Mouse (Mus musculus) cerebellum, adult 2 months (tissue): Measurements from ENCODE around the gene Hdac4. TPM values are rescaled to one million over a fixed set of nuclear protein-coding genes. Genes with fewer than 3 reads are reported as not detected.
A peak's percentile ranks its signal among the peaks of the same experiment; 100 is the strongest.

Experiments
- DNase-seq, 2 experiments: peaks; one replicate each; pipeline ENCODE4 v3.0.0; 2021
- H3K27ac ChIP-seq: fragments of 200-500 bp; 2 replicates; pipeline ENCODE4 v1.5.1; 2012; ENCODE audit warnings: low read length, control low read depth, inconsistent platforms; ENCODE audit not compliant: insufficient read depth
- H3K27me3 ChIP-seq: fragments of 200-500 bp; 2 replicates; pipeline ENCODE4 v1.6.1; 2012; ENCODE audit warnings: inconsistent platforms, mild to moderate bottlenecking, low read length, moderate library complexity; ENCODE audit not compliant: control insufficient read depth, insufficient read depth
- H3K4me1 ChIP-seq: fragments of 200-500 bp; 2 replicates; pipeline ENCODE4 v1.6.1; 2011; ENCODE audit warnings: low read length; ENCODE audit not compliant: control insufficient read depth, insufficient read depth
- H3K4me3 ChIP-seq: fragments of 200-500 bp; replicated peaks from 2 replicates; pipeline ENCODE3; 2011; ENCODE audit warnings: mild to moderate bottlenecking, low read depth, low read length, control low read depth; ENCODE audit not compliant: insufficient read depth
- CTCF ChIP-seq: fragments of 200-500 bp; IDR thresholded peaks from 2 replicates; pipeline ENCODE4 v1.5.1; 2011; ENCODE audit warnings: low read depth, mild to moderate bottlenecking, control low read depth, low read length, moderate library complexity, borderline replicate concordance; ENCODE audit not compliant: insufficient read depth
- POLR2A ChIP-seq: fragments of 200-500 bp; IDR thresholded peaks from 2 replicates; pipeline ENCODE4 v1.6.1; 2011; ENCODE audit warnings: low read length, control low read depth, borderline replicate concordance; ENCODE audit not compliant: insufficient read depth
- WGBS: fragments of 180-500 bp; shearing (Covaris S2); methylation state at CpG from one replicate; pipeline ENCODE4 v1.1.7; 2018; 5-methylcytosine and 5-hydroxymethylcytosine counted together
- polyA plus RNA-seq: library from polyadenylated mRNA; depleted of rRNA; stranded (reverse); fragments of >200 nt; gene quantifications from 2 replicates; pipeline ENCODE4 v1.2.3, GENCODE M21; 2012

The Hdac4 gene
- polyA plus RNA-seq, 1 experiment: 24.7 TPM

DNA sequence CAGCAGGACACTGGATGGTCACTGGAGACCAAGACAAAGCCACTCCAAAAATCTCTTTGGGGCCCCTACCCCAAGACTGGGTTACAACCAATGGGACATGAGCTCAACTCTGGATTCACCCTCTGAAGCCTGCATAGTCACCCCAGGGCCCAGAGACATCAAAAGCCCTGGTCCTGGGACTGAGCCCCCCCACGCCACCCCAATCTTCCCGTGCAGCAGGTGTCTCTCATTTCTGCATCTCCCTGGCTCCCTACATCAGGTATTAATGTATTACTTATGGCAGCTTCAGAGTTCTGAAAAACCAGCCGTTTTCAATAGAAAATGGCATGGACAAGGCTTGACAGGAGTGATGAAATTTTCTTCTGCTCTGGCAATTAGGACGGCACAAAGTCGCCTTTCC, 17.9 kb downstream of the Hdac4 start:
- H3K4me3 ChIP-seq: no peak overlapping the region

DNA sequence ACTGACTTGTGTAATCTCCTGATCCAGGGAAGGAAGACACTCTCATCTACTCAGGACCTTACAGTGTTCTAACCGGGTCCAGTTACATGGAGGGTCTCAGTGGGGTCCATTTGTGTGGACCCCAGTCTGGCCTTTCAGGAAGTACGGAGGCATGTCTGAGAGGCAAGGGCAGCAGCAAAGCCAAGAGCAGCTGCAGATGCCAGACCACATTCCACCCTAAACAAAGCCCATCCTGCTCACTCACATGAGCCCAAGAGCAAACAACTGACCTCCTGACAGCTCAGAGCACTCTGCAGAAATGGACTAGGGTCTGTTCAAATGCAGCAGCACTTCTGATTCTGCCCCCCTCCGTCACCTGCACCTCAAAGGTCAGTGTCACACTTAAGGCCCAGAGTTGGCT, 18.3 kb downstream of the Hdac4 start:
- Histone ChIP-seq H3K27me3 (no peaks in the 10 kb centered on the region), H3K4me1 (peaks cover 15% of the 10 kb centered on the region), H3K27ac (no peak overlapping the region), H3K4me3 (no peak overlapping the region)
- no peak for DNase-seq
- TF ChIP-seq POLR2A (no peak), CTCF (no peak)
- 67% methylated on average over 3 of the region's 3 CpGs for WGBS

More for the DNA sequence above, 17.9 kb downstream of the Hdac4 start:
- no peak for TF ChIP-seq CTCF
- TF ChIP-seq POLR2A: no peak
- DNase-seq: no peak
- 64% methylated on average over 5 of the region's 5 CpGs for WGBS
- Histone ChIP-seq H3K27me3 (no peaks in the 10 kb centered on the region), H3K27ac (no peak overlapping the region), H3K4me1 (peaks cover 11% of the 10 kb centered on the region)

DNA sequence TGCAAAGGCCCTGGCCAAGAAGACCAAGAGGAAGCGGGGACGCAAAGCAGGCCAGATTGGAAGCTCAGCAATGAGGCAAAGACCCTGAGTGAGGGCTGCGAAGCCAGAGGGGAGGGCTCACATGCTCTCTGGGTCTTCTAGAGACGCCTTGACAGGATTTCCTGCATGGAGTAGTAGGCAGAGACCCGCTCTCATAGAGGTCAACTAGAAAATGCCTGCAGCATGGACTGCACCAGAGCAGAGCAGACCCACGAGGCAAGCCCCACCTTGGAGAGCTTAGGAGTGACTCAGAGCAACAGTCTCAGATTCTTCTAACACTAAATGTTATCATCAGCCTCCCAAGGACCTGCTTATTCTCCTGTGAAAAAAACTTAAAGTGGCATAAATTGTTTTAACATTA, 20.2 kb downstream of the Hdac4 start:
- H3K27me3 ChIP-seq: no peaks in the 10 kb centered on the region
- H3K4me3 ChIP-seq: no peak overlapping the region
- TF ChIP-seq POLR2A (no peak), CTCF (no peak)
- WGBS: 84% methylated on average over 6 of the region's 6 CpGs
- H3K4me1 ChIP-seq: peaks cover 33% of the 10 kb centered on the region
- no peak overlapping the region for H3K27ac ChIP-seq
- DNase-seq: no peak

DNA sequence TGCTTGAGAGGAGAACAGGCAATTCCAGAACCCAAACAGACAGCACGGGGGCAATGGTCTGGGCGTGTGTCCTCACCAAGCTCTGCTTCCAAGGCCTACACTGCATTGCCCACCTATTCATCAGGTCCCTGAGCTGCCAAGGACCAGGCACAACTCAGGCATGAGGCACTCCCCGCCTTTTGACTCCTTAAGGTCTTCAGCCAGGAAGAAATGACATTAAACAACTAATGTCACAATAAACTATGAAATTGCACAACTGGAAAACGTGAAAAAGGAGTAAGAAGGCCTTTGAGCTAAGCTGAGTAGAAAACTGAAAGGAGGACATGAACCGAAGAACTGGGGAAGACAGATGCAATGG, 20.6 kb downstream of the Hdac4 start:
- Histone ChIP-seq H3K4me1 (peaks cover 37% of the 10 kb centered on the region), H3K27ac (no peak overlapping the region), H3K27me3 (no peaks in the 10 kb centered on the region), H3K4me3 (no peak overlapping the region)
- 82% methylated on average over 5 of the region's 5 CpGs for WGBS
- no peak for DNase-seq
- TF ChIP-seq CTCF (no peak), POLR2A (no peak)

DNA sequence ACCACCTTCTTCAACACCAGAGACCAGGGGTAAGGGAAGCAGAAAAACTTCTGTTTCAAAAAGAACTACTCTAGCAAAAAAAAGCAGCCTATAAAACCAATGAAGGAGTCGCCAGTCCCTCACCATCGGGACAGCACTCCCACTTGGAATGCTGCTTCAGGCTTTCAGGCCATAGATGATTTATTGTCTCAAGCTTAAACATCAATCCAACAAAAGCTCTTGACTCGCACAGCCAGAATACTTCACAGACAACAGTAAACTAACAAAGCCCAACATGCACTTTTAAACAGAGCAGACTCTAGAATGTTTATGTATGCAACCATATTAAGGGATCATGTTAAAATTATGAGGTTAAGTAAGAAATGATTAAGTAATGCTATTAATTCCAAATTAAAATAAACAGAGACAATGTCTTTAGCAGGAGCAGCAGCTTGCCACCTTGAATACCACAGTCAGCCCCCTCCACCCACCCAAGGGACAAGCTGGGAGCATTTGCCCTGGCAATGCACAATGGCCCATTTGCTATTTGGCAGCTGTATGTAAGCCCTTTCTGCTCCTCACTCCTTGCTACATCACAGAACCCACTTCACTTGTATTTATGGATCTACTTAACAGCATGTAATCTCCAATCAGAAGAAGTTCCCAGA, 21.1 kb downstream of the Hdac4 start:
- Histone ChIP-seq H3K4me3 (no peak overlapping the region), H3K27me3 (no peaks in the 10 kb centered on the region), H3K27ac (no peak overlapping the region), H3K4me1 (peaks cover 42% of the 10 kb centered on the region)
- WGBS: 86% methylated on average over 3 of the region's 3 CpGs
- DNase-seq: no peak
- TF ChIP-seq CTCF (no peak), POLR2A (no peak)

DNA sequence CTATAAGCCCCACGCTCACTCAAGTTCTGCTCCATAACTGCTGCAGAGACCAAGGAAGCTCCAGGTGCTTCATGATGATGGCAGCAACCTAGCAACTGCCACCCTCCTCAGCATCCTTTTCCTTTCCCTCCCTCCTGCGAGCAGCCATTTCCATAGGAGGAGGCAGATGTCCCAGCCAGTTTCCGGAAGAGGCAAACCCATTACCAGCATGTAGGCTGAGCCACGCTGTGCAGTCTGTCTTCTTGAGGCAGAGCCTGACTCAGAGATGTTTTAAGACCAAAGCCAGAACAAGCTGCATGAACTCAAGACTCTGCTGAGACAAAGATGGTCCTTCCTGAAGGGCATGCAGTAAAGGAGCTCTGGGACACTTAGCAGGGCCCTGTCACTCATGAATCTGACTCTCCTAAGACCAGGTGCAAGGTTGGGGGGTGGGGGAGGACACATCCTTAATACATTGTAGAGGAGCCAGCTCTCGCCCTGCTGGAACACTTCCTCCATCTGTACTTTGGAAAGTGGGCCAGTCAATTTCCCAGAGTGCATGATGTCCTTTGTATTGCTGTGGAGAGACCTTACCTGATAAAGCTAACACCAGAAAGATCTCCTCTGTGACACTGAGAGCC, 24.8 kb downstream of the Hdac4 start:
- Histone ChIP-seq H3K4me3 (no peak overlapping the region), H3K27me3 (no peaks in the 10 kb centered on the region), H3K27ac (peak overlapping the region; percentile 27), H3K4me1 (peaks cover 59% of the 10 kb centered on the region)
- TF ChIP-seq POLR2A: no peak
- no peak for TF ChIP-seq CTCF
- WGBS: 11% methylated on average over 5 of the region's 5 CpGs
- DNase-seq: peak; percentile 67 to 79

DNA sequence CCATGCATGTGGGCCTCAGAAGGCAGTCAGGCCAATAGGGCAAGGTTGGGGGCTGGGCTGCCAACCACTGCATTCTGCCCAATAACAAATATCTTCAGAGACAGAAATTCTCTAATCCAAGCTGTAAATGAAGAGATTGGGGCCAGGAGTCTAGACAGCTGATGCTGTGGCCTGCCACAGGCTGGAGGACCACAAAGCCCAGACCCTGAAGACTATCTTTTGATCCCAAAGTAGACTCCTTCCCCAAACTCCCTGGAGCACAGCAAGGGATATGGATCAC, 25.8 kb downstream of the Hdac4 start:
- TF ChIP-seq POLR2A: no peak
- TF ChIP-seq CTCF: no peak

DNA sequence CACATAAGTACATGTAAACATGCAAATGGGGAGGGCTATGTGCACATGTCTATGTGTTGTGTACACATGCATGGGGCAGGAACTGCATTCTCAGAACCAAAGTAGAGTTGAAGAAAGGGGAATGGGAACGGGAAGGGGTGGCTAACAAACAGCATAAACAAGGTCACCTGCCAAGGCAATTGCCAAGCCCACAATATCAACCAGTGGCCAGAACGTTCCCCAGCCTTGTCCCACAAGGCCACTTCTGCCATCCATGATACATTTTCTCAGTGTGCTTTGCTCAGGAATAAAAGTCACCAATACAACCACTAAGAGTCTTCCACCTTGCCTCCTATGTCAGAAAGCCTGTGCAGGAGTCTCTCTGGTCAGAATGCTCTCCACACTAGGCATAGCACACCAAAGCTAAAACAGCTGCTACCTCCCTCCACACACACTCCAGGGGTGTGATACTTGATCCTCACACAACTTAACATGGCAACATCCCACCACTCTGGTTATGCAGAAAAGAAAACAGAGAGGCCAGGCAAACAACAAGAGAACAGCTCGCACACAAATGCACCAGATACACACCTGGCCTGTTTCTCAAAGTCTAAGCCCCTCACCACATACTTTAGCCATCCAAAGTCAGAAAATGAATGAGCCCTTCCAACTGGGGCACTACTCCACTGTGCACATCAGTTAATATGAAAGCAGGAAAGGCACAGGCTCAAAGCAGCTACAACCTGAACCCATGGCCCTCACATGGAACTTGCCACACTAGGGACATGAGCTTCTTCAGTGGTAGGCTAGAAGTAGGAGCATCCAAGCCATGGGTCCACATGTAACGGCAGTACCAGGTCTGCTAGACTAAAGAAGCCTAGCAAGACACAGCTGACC, 26.4 kb downstream of the Hdac4 start:
- WGBS: 82% methylated on average over 4 of the region's 4 CpGs
- no peak for TF ChIP-seq POLR2A
- no peak for TF ChIP-seq CTCF
- no peaks in the 10 kb centered on the region for H3K27me3 ChIP-seq
- H3K4me1 ChIP-seq: peaks cover 65% of the 10 kb centered on the region
- no peak for DNase-seq
- no peak overlapping the region for H3K4me3 ChIP-seq
- no peak overlapping the region for H3K27ac ChIP-seq

More for the DNA sequence above, 25.8 kb downstream of the Hdac4 start:
- Histone ChIP-seq H3K4me3 (no peak overlapping the region), H3K27me3 (no peaks in the 10 kb centered on the region), H3K27ac (0 out of 2 replicates have a peak overlapping the region, but pooled peaks have one; percentile 14), H3K4me1 (peaks cover 62% of the 10 kb centered on the region)
- DNase-seq: no peak
